Mouse (Mus musculus) limb, embryonic 12.5 days (tissue): ENCODE measurements around the gene Olfr784. TPM values are rescaled to one million over a fixed set of nuclear protein-coding genes. Genes with fewer than 3 reads are reported as not detected.
"Not testable (repeated sequence)": the region's sequence is repeated elsewhere in the genome, so short reads cannot be mapped to it uniquely, and the experiment has no call there.

Experiments used
- ATAC-seq: fragments of 200-750 bp; cut with Nextera tagmentation; 2 replicates; pipeline ENCODE4 v1.8.0; 2017; ENCODE audit warnings: low read depth, moderate TSS enrichment; ENCODE audit not compliant: insufficient number of reproducible peaks, insufficient read depth, low FRiP score, low TSS enrichment
- H3K27ac ChIP-seq: fragments of 300-500 bp; sonication (generic); 2 replicates; pipeline ENCODE4 v1.5.1; 2016; ENCODE audit warnings: mild to moderate bottlenecking, moderate library complexity
- H3K27me3 ChIP-seq: fragments of 300-500 bp; sonication (generic); 2 replicates; pipeline ENCODE4 v1.6.1; 2016; ENCODE audit warnings: mild to moderate bottlenecking, moderate library complexity
- H3K36me3 ChIP-seq: fragments of 300-500 bp; sonication (generic); 2 replicates; pipeline ENCODE4 v1.6.1; 2016; ENCODE audit warnings: mild to moderate bottlenecking, moderate library complexity
- H3K4me1 ChIP-seq: fragments of 300-500 bp; sonication (generic); replicated peaks from 2 replicates; pipeline ENCODE4 v1.6.1; 2016
- H3K4me2 ChIP-seq: fragments of 300-500 bp; sonication (generic); 2 replicates; pipeline ENCODE4 v1.6.1; 2016; ENCODE audit warnings: mild to moderate bottlenecking, moderate library complexity
- H3K4me3 ChIP-seq: fragments of 300-500 bp; sonication (generic); replicated peaks from 2 replicates; pipeline ENCODE4 v1.5.1; 2016; ENCODE audit warnings: mild to moderate bottlenecking
- H3K9ac ChIP-seq: fragments of 300-500 bp; sonication (generic); replicated peaks from 2 replicates; pipeline ENCODE4 v1.6.1; 2016; ENCODE audit warnings: mild to moderate bottlenecking, moderate library complexity
- H3K9me3 ChIP-seq: fragments of 300-500 bp; sonication (generic); 2 replicates; pipeline ENCODE4 v1.6.1; 2016; ENCODE audit warnings: mild to moderate bottlenecking, moderate library complexity
- WGBS: fragments of 180-500 bp; shearing (Covaris S2); methylation state at CpG from one replicate; pipeline ENCODE4 v1.1.7; 2016; 5-methylcytosine and 5-hydroxymethylcytosine counted together
- polyA plus RNA-seq: library from polyadenylated mRNA; unstranded; fragments of >200 nt; fragmentation: Nextera tagmentation; extraction: Ambion mirVana; gene quantifications from 2 replicates; pipeline ENCODE4 v1.2.1, GENCODE M21; 2016

Olfr784 gene
- 0.09 TPM in 2 replicates for polyA plus RNA-seq

- no peaks in the 10 kb centered on the region for H3K4me1 ChIP-seq
- H3K9me3 ChIP-seq, result no peaks in the 10 kb centered on the region
- H3K27ac ChIP-seq, result no peak within 1 kb of the TSS
- no peaks in the 10 kb centered on the region for H3K36me3 ChIP-seq
- no peak within 1 kb of the TSS for H3K9ac ChIP-seq
- H3K27me3 ChIP-seq, result no peaks in the 10 kb centered on the region
- H3K4me2 ChIP-seq, result no peak within 1 kb of the TSS
- no peak within 1 kb of the TSS for H3K4me3 ChIP-seq
- no peak for ATAC-seq
These were observed at the start of gene Olfr784 for GRCm38 (mm10) chr10:129383783-129384182. Gene Olfr784 (plus strand): TSS chr10:129384083.

- no peaks in the 10 kb centered on the region for H3K4me1 ChIP-seq
- ATAC-seq, result no peak
- no peak within 1 kb of the TSS for H3K27ac ChIP-seq
- no peak within 1 kb of the TSS for H3K4me2 ChIP-seq
- no peaks in the 10 kb centered on the region for H3K9me3 ChIP-seq
- 86% methylated on average over 3 of the region's 3 CpGs for WGBS
- H3K4me3 ChIP-seq, result no peak within 1 kb of the TSS
- H3K27me3 ChIP-seq, result no peaks in the 10 kb centered on the region
- H3K36me3 ChIP-seq, result no peaks in the 10 kb centered on the region
- no peak within 1 kb of the TSS for H3K9ac ChIP-seq
These were observed 35.3 kb upstream of the Olfr784 start, which contains the start of gene Olfr782 for GRCm38 (mm10) chr10:129348550-129348949. Gene Olfr782 (plus strand): TSS chr10:129348850.

GRCm38 (mm10) chr10:129352475-129352874 is 31.4 kb upstream of the Olfr784 start:
- not testable (repeated sequence) for H3K4me1 ChIP-seq, H3K27ac ChIP-seq, H3K9me3 ChIP-seq, H3K27me3 ChIP-seq, ATAC-seq, H3K4me2 ChIP-seq, H3K4me3 ChIP-seq, H3K9ac ChIP-seq, H3K36me3 ChIP-seq
- WGBS, result 59% methylated on average over 2 of the region's 2 CpGs

GRCm38 (mm10) chr10:129356496-129356895 is 27.4 kb upstream of the Olfr784 start:
- not testable (repeated sequence) for H3K4me3 ChIP-seq, H3K9me3 ChIP-seq, H3K27me3 ChIP-seq, H3K4me1 ChIP-seq, H3K27ac ChIP-seq, ATAC-seq, H3K36me3 ChIP-seq, H3K4me2 ChIP-seq, H3K9ac ChIP-seq
- 89% methylated on average over 4 of the region's 4 CpGs for WGBS

GRCm38 (mm10) chr10:129357307-129357706 is 26.6 kb upstream of the Olfr784 start:
- H3K36me3 ChIP-seq, result no peaks in the 10 kb centered on the region
- H3K27me3 ChIP-seq, result no peaks in the 10 kb centered on the region
- H3K27ac ChIP-seq, result no peak overlapping the region
- H3K4me2 ChIP-seq, result no peak overlapping the region
- H3K4me1 ChIP-seq, result no peaks in the 10 kb centered on the region
- H3K9me3 ChIP-seq, result no peaks in the 10 kb centered on the region
- no peak for ATAC-seq
- WGBS, result 70% methylated on average over 5 of the region's 5 CpGs
- H3K9ac ChIP-seq, result no peak overlapping the region
- H3K4me3 ChIP-seq, result no peak overlapping the region

GRCm38 (mm10) chr10:129374051-129374450 is 9.8 kb upstream of the Olfr784 start:
- not testable (repeated sequence) for H3K27me3 ChIP-seq, H3K9me3 ChIP-seq, H3K4me3 ChIP-seq, H3K4me2 ChIP-seq, H3K4me1 ChIP-seq, H3K36me3 ChIP-seq, H3K9ac ChIP-seq, ATAC-seq, H3K27ac ChIP-seq
- 88% methylated on average over 5 of the region's 5 CpGs for WGBS

GRCm38 (mm10) chr10:129400892-129401291 is 17.0 kb downstream of the Olfr784 start:
- no peaks in the 10 kb centered on the region for H3K4me1 ChIP-seq
- no peak overlapping the region for H3K9ac ChIP-seq
- 65% methylated on average over 5 of the region's 5 CpGs for WGBS
- no peaks in the 10 kb centered on the region for H3K9me3 ChIP-seq
- no peak overlapping the region for H3K4me2 ChIP-seq
- H3K4me3 ChIP-seq, result no peak overlapping the region
- H3K36me3 ChIP-seq, result no peaks in the 10 kb centered on the region
- ATAC-seq, result no peak
- H3K27ac ChIP-seq, result no peak overlapping the region
- no peaks in the 10 kb centered on the region for H3K27me3 ChIP-seq

- no peak within 1 kb of the TSS for H3K4me3 ChIP-seq
- H3K4me2 ChIP-seq, result no peak within 1 kb of the TSS
- H3K9me3 ChIP-seq, result no peaks in the 10 kb centered on the region
- WGBS, result 67% methylated on average over 2 of the region's 2 CpGs
- H3K27me3 ChIP-seq, result no peaks in the 10 kb centered on the region
- H3K4me1 ChIP-seq, result no peaks in the 10 kb centered on the region
- no peaks in the 10 kb centered on the region for H3K36me3 ChIP-seq
- ATAC-seq, result no peak
- no peak within 1 kb of the TSS for H3K9ac ChIP-seq
- H3K27ac ChIP-seq, result no peak within 1 kb of the TSS
These were observed 21.2 kb downstream of the Olfr784 start, which contains the start of gene Olfr785 for GRCm38 (mm10) chr10:129405126-129405525. Gene Olfr785 (plus strand): TSS chr10:129405426.

GRCm38 (mm10) chr10:129427006-129427405 is 43.1 kb downstream of the Olfr784 start, which contains the start of gene Olfr786:
Gene Olfr786 (plus strand): TSS chr10:129427306.
- H3K9ac ChIP-seq, result no peak within 1 kb of the TSS
- no peaks in the 10 kb centered on the region for H3K4me1 ChIP-seq
- no peak within 1 kb of the TSS for H3K4me2 ChIP-seq
- H3K9me3 ChIP-seq, result no peaks in the 10 kb centered on the region
- no peak for ATAC-seq
- H3K4me3 ChIP-seq, result no peak within 1 kb of the TSS
- H3K27ac ChIP-seq, result no peak within 1 kb of the TSS
- no peaks in the 10 kb centered on the region for H3K36me3 ChIP-seq
- H3K27me3 ChIP-seq, result no peaks in the 10 kb centered on the region

Other genes with a start within 250 kb of the Olfr784 start
- gene Olfr770, start 245.1 kb upstream of the Olfr784 start, polyA plus RNA-seq, result not detected in 2 replicates
- gene Olfr771, start 219.3 kb upstream of the Olfr784 start, polyA plus RNA-seq, result not detected in 2 replicates
- not detected in 2 replicates for gene Olfr772, start 206.2 kb upstream of the Olfr784 start, polyA plus RNA-seq
- not detected in 2 replicates for gene Olfr773, start 196.7 kb upstream of the Olfr784 start, polyA plus RNA-seq
- not detected in 2 replicates for gene Olfr774, start 147.9 kb upstream of the Olfr784 start, polyA plus RNA-seq
- gene Olfr775, start 135.7 kb upstream of the Olfr784 start, polyA plus RNA-seq, result not detected in 2 replicates
- not detected in 2 replicates for gene Olfr776, start 125.0 kb upstream of the Olfr784 start, polyA plus RNA-seq
- not detected in 2 replicates for gene Olfr777, start 112.6 kb upstream of the Olfr784 start, polyA plus RNA-seq
- gene Olfr780, start 66.0 kb upstream of the Olfr784 start, polyA plus RNA-seq, result not detected in 2 replicates
- not detected in 2 replicates for gene Olfr781, start 55.2 kb upstream of the Olfr784 start, polyA plus RNA-seq
- gene Olfr782, start 35.2 kb upstream of the Olfr784 start, polyA plus RNA-seq, result not detected in 2 replicates
- not detected in 2 replicates for gene Olfr785, start 21.3 kb downstream of the Olfr784 start, polyA plus RNA-seq
- not detected in 2 replicates for gene Olfr786, start 43.2 kb downstream of the Olfr784 start, polyA plus RNA-seq
- not detected in 2 replicates for gene Olfr787, start 77.8 kb downstream of the Olfr784 start, polyA plus RNA-seq
- not detected in 2 replicates for gene Olfr788, start 86.9 kb downstream of the Olfr784 start, polyA plus RNA-seq
- gene Olfr789, start 100.7 kb downstream of the Olfr784 start, polyA plus RNA-seq, result not detected in 2 replicates
- not detected in 2 replicates for gene Olfr790, start 114.4 kb downstream of the Olfr784 start, polyA plus RNA-seq
- gene Olfr791, start 137.7 kb downstream of the Olfr784 start, polyA plus RNA-seq, result not detected in 2 replicates
- gene Olfr792, start 155.1 kb downstream of the Olfr784 start, polyA plus RNA-seq, result not detected in 2 replicates
- gene Olfr794, start 183.6 kb downstream of the Olfr784 start, polyA plus RNA-seq, result not detected in 2 replicates
- gene Olfr796, start 228.5 kb downstream of the Olfr784 start, polyA plus RNA-seq, result not detected in 2 replicates
- gene Olfr798, start 243.9 kb downstream of the Olfr784 start, polyA plus RNA-seq, result not detected in 2 replicates